Mouse (Mus musculus): ENCODE results near the gene Cit. TPM values are rescaled to one million over a fixed set of nuclear protein-coding genes. Genes with fewer than 3 reads are reported as not detected.

The Cit gene
- polyA plus RNA-seq, 1 experiment from 2014 or later = 17.2 TPM

GRCm38 (mm10) chr5:115979134-115979696 lies 134.1 kb downstream of the Cit start:
- no peaks in the 10 kb centered on the region for H3K36me3 ChIP-seq
- no peak for ATAC-seq (replicated peaks)
- 63% methylated on average over 16 of the region's 16 CpGs for WGBS

GRCm38 (mm10) chr5:115980537-115980936 lies 135.5 kb downstream of the Cit start:
- no peak for ATAC-seq (replicated peaks)
- H3K4me1 ChIP-seq = no peaks in the 10 kb centered on the region
- H3K27ac ChIP-seq (replicated peaks) = no peak overlapping the region
- no peaks in the 10 kb centered on the region for H3K27me3 ChIP-seq
- 90% methylated on average over 9 of the region's 9 CpGs for WGBS
- no peak overlapping the region for H3K4me3 ChIP-seq
- H3K9me3 ChIP-seq = no peaks in the 10 kb centered on the region
- no peaks in the 10 kb centered on the region for H3K36me3 ChIP-seq
- H3K4me2 ChIP-seq (replicated peaks) = no peak overlapping the region
- H3K9ac ChIP-seq (replicated peaks) = no peak overlapping the region

More at GRCm38 (mm10) chr5:115979134-115979696, 134.1 kb downstream of the Cit start:
- no peak overlapping the region for H3K4me3 ChIP-seq
- no peak overlapping the region for H3K4me2 ChIP-seq (replicated peaks)
- no peak overlapping the region for H3K9ac ChIP-seq (replicated peaks)
- no peak overlapping the region for H3K27ac ChIP-seq (replicated peaks)
- no peaks in the 10 kb centered on the region for H3K4me1 ChIP-seq
- H3K27me3 ChIP-seq = no peaks in the 10 kb centered on the region
- H3K9me3 ChIP-seq = no peaks in the 10 kb centered on the region

GRCm38 (mm10) chr5:115982671-115983373 lies 137.7 kb downstream of the Cit start:
- Histone ChIP-seq H3K27me3 (no peaks in the 10 kb centered on the region), H3K27ac (replicated peaks) (no peak overlapping the region), H3K4me1 (no peaks in the 10 kb centered on the region), H3K36me3 (no peaks in the 10 kb centered on the region), H3K4me3 (no peak overlapping the region), H3K4me2 (replicated peaks) (no peak overlapping the region), H3K9me3 (no peaks in the 10 kb centered on the region), H3K9ac (replicated peaks) (no peak overlapping the region)
- ATAC-seq (replicated peaks) = no peak
- 67% methylated on average over 7 of the region's 7 CpGs for WGBS

- WGBS = 91% methylated on average over 6 of the region's 6 CpGs
- Histone ChIP-seq H3K27ac (replicated peaks) (no peak overlapping the region), H3K27me3 (no peaks in the 10 kb centered on the region), H3K4me1 (no peaks in the 10 kb centered on the region), H3K9ac (replicated peaks) (no peak overlapping the region), H3K4me2 (replicated peaks) (no peak overlapping the region), H3K36me3 (peaks cover 1% of the 10 kb centered on the region; the same call in 1 of the 2 replicates), H3K4me3 (no peak overlapping the region), H3K9me3 (no peaks in the 10 kb centered on the region)
- no peak for ATAC-seq (replicated peaks)
These were observed 139.3 kb downstream of the Cit start for GRCm38 (mm10) chr5:115984392-115984791.

- Histone ChIP-seq H3K4me2 (replicated peaks) (no peak overlapping the region), H3K9ac (replicated peaks) (no peak overlapping the region), H3K27ac (replicated peaks) (no peak overlapping the region), H3K4me1 (no peaks in the 10 kb centered on the region), H3K36me3 (peaks cover 7% of the 10 kb centered on the region; the same call in 1 of the 2 replicates), H3K4me3 (no peak overlapping the region), H3K27me3 (no peaks in the 10 kb centered on the region), H3K9me3 (no peaks in the 10 kb centered on the region)
- 92% methylated on average over 11 of the region's 11 CpGs for WGBS
- ATAC-seq (replicated peaks) = no peak
These were observed 140.0 kb downstream of the Cit start for GRCm38 (mm10) chr5:115985101-115985500.

GRCm38 (mm10) chr5:115987284-115987683 lies 142.2 kb downstream of the Cit start:
- peaks cover 19% of the 10 kb centered on the region for H3K36me3 ChIP-seq
- no peak overlapping the region for H3K4me3 ChIP-seq
- no peak for ATAC-seq (replicated peaks)
- no peak overlapping the region for H3K4me2 ChIP-seq (replicated peaks)
- WGBS = 92% methylated on average over 12 of the region's 12 CpGs
- no peaks in the 10 kb centered on the region for H3K27me3 ChIP-seq
- no peak overlapping the region for H3K27ac ChIP-seq (replicated peaks)
- H3K4me1 ChIP-seq = no peaks in the 10 kb centered on the region
- H3K9me3 ChIP-seq = no peaks in the 10 kb centered on the region
- H3K9ac ChIP-seq (replicated peaks) = no peak overlapping the region

GRCm38 (mm10) chr5:115991717-115992116 lies 146.6 kb downstream of the Cit start:
- Histone ChIP-seq H3K27me3 (no peaks in the 10 kb centered on the region), H3K9ac (replicated peaks) (no peak overlapping the region), H3K4me2 (replicated peaks) (no peak overlapping the region), H3K9me3 (no peaks in the 10 kb centered on the region), H3K4me3 (no peak overlapping the region), H3K4me1 (no peaks in the 10 kb centered on the region), H3K36me3 (peaks cover 19% of the 10 kb centered on the region), H3K27ac (replicated peaks) (no peak overlapping the region)
- no peak for ATAC-seq (replicated peaks)
- WGBS = 97% methylated on average over 11 of the region's 11 CpGs

- no peak overlapping the region for H3K9ac ChIP-seq (replicated peaks)
- no peaks in the 10 kb centered on the region for H3K4me1 ChIP-seq
- WGBS = 75% methylated on average over 15 of the region's 15 CpGs
- H3K27me3 ChIP-seq = no peaks in the 10 kb centered on the region
- H3K27ac ChIP-seq (replicated peaks) = no peak overlapping the region
- no peak overlapping the region for H3K4me3 ChIP-seq
- no peak overlapping the region for H3K4me2 ChIP-seq (replicated peaks)
- ATAC-seq (replicated peaks) = no peak
- peaks cover 19% of the 10 kb centered on the region for H3K36me3 ChIP-seq
- no peaks in the 10 kb centered on the region for H3K9me3 ChIP-seq
These were observed 149.0 kb downstream of the Cit start for GRCm38 (mm10) chr5:115994101-115994500.

- Histone ChIP-seq H3K9ac (replicated peaks) (no peak overlapping the region), H3K4me2 (replicated peaks) (no peak overlapping the region), H3K4me3 (no peak overlapping the region), H3K27me3 (no peaks in the 10 kb centered on the region), H3K27ac (replicated peaks) (no peak overlapping the region), H3K4me1 (no peaks in the 10 kb centered on the region), H3K9me3 (no peaks in the 10 kb centered on the region), H3K36me3 (no peaks in the 10 kb centered on the region)
- 80% methylated on average over 13 of the region's 13 CpGs for WGBS
- no peak for ATAC-seq (replicated peaks)
These were observed 152.3 kb downstream of the Cit start for GRCm38 (mm10) chr5:115997376-115997775.

- 87% methylated on average over 8 of the region's 8 CpGs for WGBS
- H3K9me3 ChIP-seq = no peaks in the 10 kb centered on the region
- no peak overlapping the region for H3K4me3 ChIP-seq
- H3K4me2 ChIP-seq (replicated peaks) = no peak overlapping the region
- no peak overlapping the region for H3K27ac ChIP-seq (replicated peaks)
- no peaks in the 10 kb centered on the region for H3K36me3 ChIP-seq
- no peak for ATAC-seq (replicated peaks)
- H3K4me1 ChIP-seq = no peaks in the 10 kb centered on the region
- H3K9ac ChIP-seq (replicated peaks) = no peak overlapping the region
- no peaks in the 10 kb centered on the region for H3K27me3 ChIP-seq
These were observed 158.1 kb downstream of the Cit start for GRCm38 (mm10) chr5:116003154-116003553.

- ATAC-seq (replicated peaks) = no peak
- Histone ChIP-seq H3K9me3 (no peaks in the 10 kb centered on the region), H3K36me3 (no peaks in the 10 kb centered on the region), H3K4me3 (no peak overlapping the region), H3K4me1 (no peaks in the 10 kb centered on the region), H3K27ac (replicated peaks) (no peak overlapping the region), H3K4me2 (replicated peaks) (0 out of 2 replicates have a peak overlapping the region, but pooled peaks have one; percentile 0), H3K27me3 (no peaks in the 10 kb centered on the region), H3K9ac (replicated peaks) (no peak overlapping the region)
- WGBS = 35% methylated on average over 13 of the region's 13 CpGs
These were observed 158.7 kb downstream of the Cit start for GRCm38 (mm10) chr5:116003825-116004224.

- no peaks in the 10 kb centered on the region for H3K4me1 ChIP-seq
- no peaks in the 10 kb centered on the region for H3K9me3 ChIP-seq
- H3K4me2 ChIP-seq (replicated peaks) = no peak overlapping the region
- H3K9ac ChIP-seq (replicated peaks) = no peak overlapping the region
- 86% methylated on average over 10 of the region's 10 CpGs for WGBS
- no peaks in the 10 kb centered on the region for H3K27me3 ChIP-seq
- H3K36me3 ChIP-seq = no peaks in the 10 kb centered on the region
- no peak overlapping the region for H3K27ac ChIP-seq (replicated peaks)
- no peak overlapping the region for H3K4me3 ChIP-seq
- ATAC-seq (replicated peaks) = no peak
These were observed 159.2 kb downstream of the Cit start for GRCm38 (mm10) chr5:116004271-116004670.

Measured in forebrain, embryonic 15.5 days (tissue).